Mouse (Mus musculus): ENCODE results near the gene Lmntd2. TPM values are rescaled to one million over a fixed set of nuclear protein-coding genes. Genes with fewer than 3 reads are reported as not detected.

Gene Lmntd2
- polyA plus RNA-seq, 1 experiment from 2014 or later: 2.9 TPM

DNA sequence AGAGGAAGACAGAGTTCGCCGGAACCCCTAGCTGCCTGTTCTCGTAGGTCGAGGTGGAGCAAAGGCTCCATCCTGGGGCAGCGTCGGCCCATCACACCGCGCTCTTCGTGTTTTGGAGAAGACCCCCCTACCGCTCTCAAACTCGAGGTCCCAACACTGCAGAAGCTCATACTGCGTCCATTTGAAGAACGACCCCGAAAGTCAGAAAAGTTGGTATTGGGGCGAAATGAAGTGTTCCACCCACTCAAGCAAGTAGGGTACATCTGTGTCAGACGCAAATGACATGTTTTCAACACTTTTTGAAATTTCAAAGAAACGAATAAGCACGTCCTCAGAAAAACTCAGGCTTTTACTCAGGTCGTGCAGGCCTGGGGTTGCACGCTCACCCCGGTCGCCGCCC, 19.5 kb downstream of the Lmntd2 start:
- Histone ChIP-seq H3K4me3 (replicated peaks; ENCODE audit: low read depth, low read length) (peak overlapping the region; percentile 93), H3K4me2 (ENCODE audit: low read length) (peak overlapping the region; percentile 86), H3K36me3 (ENCODE audit: insufficient read depth, low read length) (peaks cover 15% of the 10 kb centered on the region), H3K27ac (peak overlapping the region; percentile 81), H3K27me3 (ENCODE audit: insufficient read depth, low read length) (no peaks in the 10 kb centered on the region), H3K4me1 (replicated peaks; ENCODE audit: insufficient read depth, low read length) (peaks cover 7% of the 10 kb centered on the region; the same call in 1 of the 2 replicates), H3K9me3 (replicated peaks; ENCODE audit: low read length) (no peaks in the 10 kb centered on the region), H3K9ac (ENCODE audit: low read depth, low read length) (peak overlapping the region; percentile 43)
- no peak for ATAC-seq (replicated peaks; ENCODE audit: low FRiP score, low read depth)
- DNase-seq (ENCODE audit: low spot score): no peak
- no peak for TF ChIP-seq CTCF (IDR thresholded peaks at IDR 0.05; ENCODE audit: low read depth)
- under 1% methylated on average over 23 of the region's 23 CpGs for WGBS

DNA sequence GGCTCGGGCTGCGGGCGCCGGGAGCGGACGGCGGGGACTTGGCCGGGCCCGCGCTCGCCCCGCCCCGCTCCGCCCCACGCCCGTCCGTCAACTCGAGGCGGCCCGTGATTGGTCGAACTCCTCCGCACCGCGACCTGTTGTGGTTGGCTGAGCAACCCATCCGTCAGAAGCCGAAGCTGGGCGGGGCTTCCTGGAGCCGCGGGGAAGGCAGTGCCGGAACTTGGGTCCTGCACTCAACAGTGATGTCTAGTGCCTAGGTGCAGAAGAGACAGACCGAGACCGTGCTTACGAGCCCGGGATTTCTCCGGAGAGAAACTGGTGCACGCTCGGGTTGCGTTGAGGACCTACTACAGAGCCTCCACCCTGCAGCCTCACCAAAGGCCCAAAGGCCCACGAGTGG, 19.9 kb downstream of the Lmntd2 start, which contains the start of the genes Hras and Lrrc56:
Gene Hras (minus strand): TSS at position 58 of the 400 bp plus-strand sequence.
Gene Lrrc56 (plus strand): TSS at position 210 of the 400 bp plus-strand sequence.
- TF ChIP-seq CTCF (IDR thresholded peaks at IDR 0.05; ENCODE audit: low read depth): no peak
- peak within 1 kb of the TSS; percentile 86 for H3K4me2 ChIP-seq (ENCODE audit: low read length)
- H3K9me3 ChIP-seq (replicated peaks; ENCODE audit: low read length): no peaks in the 10 kb centered on the region
- peaks cover 7% of the 10 kb centered on the region; the same call in 1 of the 2 replicates for H3K4me1 ChIP-seq (replicated peaks; ENCODE audit: insufficient read depth, low read length)
- peak within 1 kb of the TSS; percentile 92 for H3K9ac ChIP-seq (ENCODE audit: low read depth, low read length)
- WGBS: 0% methylated on average over 35 of the region's 39 CpGs
- H3K27me3 ChIP-seq (ENCODE audit: insufficient read depth, low read length): no peaks in the 10 kb centered on the region
- ATAC-seq (replicated peaks; ENCODE audit: low FRiP score, low read depth): peak; percentile 93
- DNase-seq (ENCODE audit: low spot score): peak; percentile 98
- H3K4me3 ChIP-seq (replicated peaks; ENCODE audit: low read depth, low read length): peak within 1 kb of the TSS; percentile 93
- peaks cover 17% of the 10 kb centered on the region for H3K36me3 ChIP-seq (ENCODE audit: insufficient read depth, low read length)
- H3K27ac ChIP-seq: peak within 1 kb of the TSS; percentile 85

DNA sequence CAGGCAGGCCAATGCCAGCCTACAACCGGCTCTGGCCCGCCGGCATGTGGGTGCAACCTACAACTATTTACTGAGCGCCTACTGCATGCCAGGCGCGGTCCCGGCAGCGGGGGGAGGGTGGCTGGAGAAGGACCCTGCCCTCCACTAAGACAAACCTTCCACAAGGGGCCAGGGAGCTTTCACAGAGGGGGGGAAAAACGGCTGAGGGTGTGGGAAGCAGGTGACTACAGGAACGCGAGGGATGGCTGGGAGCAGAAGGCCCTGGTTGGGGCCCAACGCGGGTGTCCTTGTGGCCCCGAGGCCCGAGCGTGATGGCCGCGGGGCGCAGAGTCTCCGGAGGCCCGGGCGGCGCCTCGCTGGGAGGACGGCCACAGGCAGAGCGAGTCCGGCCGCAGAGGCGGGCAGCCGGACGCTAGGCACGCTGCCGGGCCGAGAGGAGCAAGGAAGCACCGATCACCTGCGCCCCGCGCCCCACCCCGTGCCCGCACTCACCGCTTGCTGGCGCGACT, 20.5 kb downstream of the Lmntd2 start:
- TF ChIP-seq CTCF (IDR thresholded peaks at IDR 0.05; ENCODE audit: low read depth): no peak
- Histone ChIP-seq H3K36me3 (ENCODE audit: insufficient read depth, low read length) (peaks cover 17% of the 10 kb centered on the region), H3K4me3 (replicated peaks; ENCODE audit: low read depth, low read length) (peak overlapping the region; percentile 93), H3K9ac (ENCODE audit: low read depth, low read length) (peak overlapping the region; percentile 92), H3K27ac (peak overlapping the region; percentile 85), H3K4me2 (ENCODE audit: low read length) (peak overlapping the region; percentile 86), H3K4me1 (replicated peaks; ENCODE audit: insufficient read depth, low read length) (peaks cover 7% of the 10 kb centered on the region; the same call in 1 of the 2 replicates), H3K9me3 (replicated peaks; ENCODE audit: low read length) (no peaks in the 10 kb centered on the region), H3K27me3 (ENCODE audit: insufficient read depth, low read length) (no peaks in the 10 kb centered on the region)
- peak; percentile 16; the same call in 1 of the 2 replicates for ATAC-seq (replicated peaks; ENCODE audit: low FRiP score, low read depth)
- under 1% methylated on average over 40 of the region's 43 CpGs for WGBS
- no peak for DNase-seq (ENCODE audit: low spot score)

DNA sequence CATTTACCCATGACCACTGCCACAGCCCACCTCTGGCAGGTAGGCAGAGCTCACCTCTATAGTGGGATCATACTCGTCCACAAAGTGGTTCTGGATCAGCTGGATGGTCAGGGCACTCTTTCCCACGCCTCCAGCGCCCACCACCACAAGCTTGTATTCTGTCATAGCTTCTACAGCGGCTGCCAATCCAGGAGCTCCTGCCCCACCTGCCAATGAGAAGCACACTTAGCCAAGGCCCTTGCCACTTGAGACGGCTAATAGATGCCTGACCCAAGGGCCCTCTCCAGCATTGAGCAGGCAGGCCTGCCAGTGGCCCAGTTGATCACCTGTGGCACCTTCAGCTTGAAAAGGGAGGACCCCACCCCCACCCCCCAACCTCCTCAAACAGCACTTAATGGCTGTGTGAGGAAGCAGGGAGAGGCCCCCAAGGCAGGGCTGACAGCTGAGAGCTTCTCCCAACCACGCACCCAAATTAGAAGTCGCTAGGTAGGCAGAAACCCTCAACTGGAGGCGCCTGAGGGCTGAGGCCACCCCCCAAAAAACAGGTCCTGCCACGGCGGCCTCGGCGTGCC, 21.0 kb downstream of the Lmntd2 start:
- TF ChIP-seq CTCF (IDR thresholded peaks at IDR 0.05; ENCODE audit: low read depth): no peak
- peak overlapping the region; percentile 92 for H3K9ac ChIP-seq (ENCODE audit: low read depth, low read length)
- no peak for DNase-seq (ENCODE audit: low spot score)
- H3K9me3 ChIP-seq (replicated peaks; ENCODE audit: low read length): no peaks in the 10 kb centered on the region
- H3K4me2 ChIP-seq (ENCODE audit: low read length): peak overlapping the region; percentile 86
- H3K27ac ChIP-seq: peak overlapping the region; percentile 85
- H3K4me1 ChIP-seq (replicated peaks; ENCODE audit: insufficient read depth, low read length): peaks cover 7% of the 10 kb centered on the region; the same call in 1 of the 2 replicates
- H3K36me3 ChIP-seq (ENCODE audit: insufficient read depth, low read length): peaks cover 17% of the 10 kb centered on the region
- WGBS: 22% methylated on average over 12 of the region's 12 CpGs
- H3K27me3 ChIP-seq (ENCODE audit: insufficient read depth, low read length): no peaks in the 10 kb centered on the region
- peak overlapping the region; percentile 93 for H3K4me3 ChIP-seq (replicated peaks; ENCODE audit: low read depth, low read length)
- ATAC-seq (replicated peaks; ENCODE audit: low FRiP score, low read depth): no peak

DNA sequence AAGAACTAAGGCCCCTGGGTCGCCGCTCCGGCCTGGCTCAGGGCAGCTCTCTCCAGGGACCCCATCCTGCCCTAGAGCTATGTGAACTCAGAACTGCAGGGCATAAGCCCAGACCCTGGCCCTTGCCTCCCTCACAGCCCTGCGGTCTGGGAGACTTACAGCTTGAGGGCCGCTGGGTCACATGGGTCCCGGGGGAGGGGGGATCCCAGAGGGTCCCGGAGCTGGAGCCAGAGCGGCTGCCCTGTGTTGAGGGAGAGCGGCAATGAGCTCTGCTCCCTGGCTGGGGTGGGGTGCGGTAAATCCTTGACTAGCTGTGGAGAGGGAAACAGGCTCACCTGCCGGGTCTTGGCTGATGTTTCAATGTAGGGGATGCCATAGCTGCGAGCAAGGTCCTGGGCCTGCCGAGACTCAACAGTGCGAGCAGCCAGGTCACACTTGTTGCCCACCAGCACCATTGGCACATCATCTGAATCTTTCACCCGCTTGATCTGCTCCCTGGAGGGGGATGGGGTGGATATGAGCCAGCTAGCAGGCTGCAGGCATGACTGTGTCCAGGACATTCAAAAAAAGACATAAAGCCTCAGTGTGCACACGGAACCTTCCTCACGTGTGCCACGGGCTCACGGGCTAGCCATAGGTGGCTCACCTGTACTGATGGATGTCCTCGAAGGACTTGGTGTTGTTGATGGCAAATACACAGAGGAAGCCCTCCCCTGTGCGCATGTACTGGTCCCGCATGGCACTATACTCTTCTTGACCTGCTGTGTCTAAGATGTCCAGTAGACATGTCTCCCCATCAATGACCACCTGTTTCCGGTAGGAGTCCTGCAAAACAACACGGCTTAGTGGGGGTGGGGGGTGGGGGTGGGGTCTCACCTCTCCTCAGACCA, 21.8 kb downstream of the Lmntd2 start:
- WGBS: 83% methylated on average over 24 of the region's 24 CpGs
- Histone ChIP-seq H3K4me3 (replicated peaks; ENCODE audit: low read depth, low read length) (no peak overlapping the region; the same call in 1 of the 2 replicates), H3K9ac (ENCODE audit: low read depth, low read length) (0 out of 2 replicates have a peak overlapping the region, but pooled peaks have one; percentile 13), H3K9me3 (replicated peaks; ENCODE audit: low read length) (no peaks in the 10 kb centered on the region), H3K36me3 (ENCODE audit: insufficient read depth, low read length) (peaks cover 17% of the 10 kb centered on the region), H3K27me3 (ENCODE audit: insufficient read depth, low read length) (no peaks in the 10 kb centered on the region), H3K4me1 (replicated peaks; ENCODE audit: insufficient read depth, low read length) (peaks cover 7% of the 10 kb centered on the region; the same call in 1 of the 2 replicates), H3K4me2 (ENCODE audit: low read length) (peak overlapping the region; percentile 86), H3K27ac (peak overlapping the region; percentile 5; the same call in 1 of the 2 replicates)
- no peak for TF ChIP-seq CTCF (IDR thresholded peaks at IDR 0.05; ENCODE audit: low read depth)
- ATAC-seq (replicated peaks; ENCODE audit: low FRiP score, low read depth) (no peak), DNase-seq (ENCODE audit: low spot score) (no peak)

DNA sequence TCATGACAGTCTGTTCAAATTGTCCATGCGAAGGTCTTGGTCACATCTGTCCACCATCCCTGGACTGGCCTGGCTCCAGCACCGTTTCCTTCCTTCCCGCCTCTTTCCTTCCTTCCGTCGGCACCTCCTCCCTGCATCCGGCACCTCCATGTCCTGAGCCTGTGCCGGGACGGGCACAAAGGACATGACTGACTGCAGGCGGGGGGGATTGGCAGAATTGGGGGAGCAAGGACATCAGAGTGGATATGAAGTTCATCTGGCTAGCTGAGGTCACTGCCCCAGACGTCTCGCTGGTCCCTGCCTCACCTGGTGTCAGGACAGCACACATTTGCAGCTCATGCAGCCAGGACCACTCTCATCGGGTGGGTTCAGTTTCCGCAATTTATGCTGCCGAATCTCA, 22.8 kb downstream of the Lmntd2 start:
- Histone ChIP-seq H3K36me3 (ENCODE audit: insufficient read depth, low read length) (peaks cover 17% of the 10 kb centered on the region), H3K27ac (no peak overlapping the region), H3K4me1 (replicated peaks; ENCODE audit: insufficient read depth, low read length) (peaks cover 7% of the 10 kb centered on the region; the same call in 1 of the 2 replicates), H3K9me3 (replicated peaks; ENCODE audit: low read length) (no peaks in the 10 kb centered on the region), H3K27me3 (ENCODE audit: insufficient read depth, low read length) (no peaks in the 10 kb centered on the region), H3K4me2 (ENCODE audit: low read length) (no peak overlapping the region), H3K9ac (ENCODE audit: low read depth, low read length) (no peak overlapping the region), H3K4me3 (replicated peaks; ENCODE audit: low read depth, low read length) (no peak overlapping the region)
- ATAC-seq (replicated peaks; ENCODE audit: low FRiP score, low read depth): no peak
- 88% methylated on average over 13 of the region's 14 CpGs for WGBS
- TF ChIP-seq CTCF (IDR thresholded peaks at IDR 0.05; ENCODE audit: low read depth): no peak
- DNase-seq (ENCODE audit: low spot score): peak; percentile 9
